Mouse (Mus musculus): Measurements from ENCODE around the gene Banf2.

DNA sequence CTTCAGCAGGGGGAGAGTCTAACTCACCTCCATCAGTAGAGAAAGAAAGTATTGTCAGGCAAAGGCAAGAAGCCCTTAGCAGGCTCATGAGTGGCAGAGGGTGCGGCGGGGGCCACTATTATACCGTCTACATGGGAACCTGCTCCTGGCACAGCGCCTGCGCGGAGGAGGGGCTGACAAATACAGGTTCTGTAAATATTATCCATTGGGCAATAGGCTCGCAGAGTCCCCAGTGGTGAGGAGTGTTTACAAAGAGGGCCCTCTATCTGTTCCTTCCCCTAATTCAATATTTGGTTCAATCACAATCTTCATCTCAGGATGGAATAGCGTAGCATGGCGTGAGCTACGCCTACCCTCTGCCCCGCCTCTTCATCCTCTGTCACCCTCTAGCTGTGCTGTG, 18.8 kb upstream of the Banf2 start:
- no peak for TF ChIP-seq CTCF (IDR thresholded peaks at IDR 0.05; ENCODE audit: low read depth, low read length)
- TF ChIP-seq GATA1 (IDR thresholded peaks at IDR 0.05; ENCODE audit: borderline replicate concordance, low read length) = no peak
- no peak for TF ChIP-seq POLR2AphosphoS5 (IDR thresholded peaks at IDR 0.05; ENCODE audit: insufficient replicate concordance, low read depth, low read length)

All from G1E (cell line).